Mouse (Mus musculus): ENCODE data around the gene Zfp827.
A peak's percentile ranks its signal among the peaks of the same experiment; 100 is the strongest.

GRCm38 (mm10) chr8:79027977-79028487, at the start of gene Zfp827:
- no peak for TF ChIP-seq CTCF (IDR thresholded peaks at IDR 0.05; ENCODE audit: low read depth, low read length)
- TF ChIP-seq POLR2A (IDR thresholded peaks at IDR 0.05; ENCODE audit: insufficient read depth, low read length): peak; percentile 40
